Mouse (Mus musculus) spleen, postnatal 36 days (tissue): ENCODE results near the gene Cyfip1.
A peak's percentile ranks its signal among the peaks of the same experiment; 100 is the strongest.

Experiments used
- DNase-seq, 2 experiments: peaks; one replicate each; pipeline ENCODE4 v3.0.0; 2022; ENCODE audit warnings: low spot score in 2 of 2, mixed read lengths in 1 of 2

Cyfip1 gene

DNA sequence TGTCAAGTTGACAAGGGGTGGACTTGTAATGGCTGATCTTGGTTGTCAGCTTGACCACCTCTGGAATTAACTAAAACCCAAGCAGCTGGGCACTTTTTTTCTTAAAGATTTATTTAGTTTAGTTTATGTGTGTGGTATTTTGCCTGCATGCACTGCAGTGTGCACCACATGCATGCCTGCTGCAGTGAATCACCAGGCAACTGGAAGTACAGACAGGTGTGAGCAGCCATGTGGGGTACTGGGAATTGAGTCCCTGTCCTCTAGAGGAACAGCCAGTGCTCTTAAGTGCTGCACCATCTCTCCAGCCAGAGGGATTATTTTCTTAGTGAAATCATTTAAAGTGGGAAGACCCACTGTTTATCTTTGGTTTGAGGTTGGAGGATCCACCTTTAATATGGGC is 23.5 kb downstream of the Cyfip1 start:
- DNase-seq = no peak

DNA sequence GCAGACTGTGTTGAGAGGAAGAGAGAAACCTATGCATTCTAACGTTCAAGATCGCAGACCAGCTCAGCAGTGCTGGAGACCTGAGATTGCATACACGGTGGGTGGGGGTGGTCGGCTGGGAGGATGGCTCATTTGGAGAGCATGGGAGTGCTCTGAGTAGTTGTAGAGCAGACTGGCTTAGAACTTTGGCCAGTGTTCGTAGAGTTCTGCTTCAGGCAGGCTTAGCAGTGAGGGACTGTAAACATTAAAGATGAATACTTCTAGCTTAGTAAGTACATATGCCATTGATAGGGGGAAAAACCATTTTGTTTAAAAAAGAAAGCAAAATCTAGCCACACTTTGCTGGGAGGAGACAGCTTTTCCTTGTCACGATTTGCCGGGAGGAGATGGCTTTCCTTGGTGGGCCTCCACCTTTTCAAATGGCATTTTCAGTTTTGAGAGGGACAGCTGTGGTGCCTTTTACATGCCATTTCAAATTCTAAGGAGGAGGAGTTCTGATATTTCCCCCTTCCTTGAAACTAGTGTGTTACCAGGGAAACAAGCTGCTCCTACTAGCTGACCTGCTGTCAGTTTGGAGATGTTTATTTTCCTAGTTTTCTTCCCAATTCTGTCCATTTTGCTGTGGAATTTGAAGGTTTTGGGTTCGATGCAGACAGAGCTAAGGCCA is 24.3 kb downstream of the Cyfip1 start:
- no peak for DNase-seq

DNA sequence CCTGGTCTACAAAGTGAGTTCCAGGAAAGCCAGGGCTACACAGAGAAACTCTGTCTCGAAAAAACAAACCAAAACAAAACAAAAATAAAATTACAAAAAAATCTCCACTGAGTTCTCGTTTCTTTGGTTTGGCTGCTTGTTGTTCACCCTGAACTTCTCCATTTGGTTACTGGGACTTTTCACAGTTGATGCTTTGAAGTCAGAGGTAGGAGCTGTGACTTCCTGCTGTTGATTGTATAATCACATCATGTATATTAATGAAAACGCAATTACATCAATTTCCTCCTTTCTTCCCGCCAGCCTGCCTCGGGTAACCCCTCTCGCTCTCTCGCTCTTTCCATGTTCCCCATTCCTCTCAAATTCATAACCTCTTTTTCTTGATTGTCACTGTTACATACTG is 26.7 kb downstream of the Cyfip1 start:
- peak in 1 of 2 experiments; percentile 39 for DNase-seq

DNA sequence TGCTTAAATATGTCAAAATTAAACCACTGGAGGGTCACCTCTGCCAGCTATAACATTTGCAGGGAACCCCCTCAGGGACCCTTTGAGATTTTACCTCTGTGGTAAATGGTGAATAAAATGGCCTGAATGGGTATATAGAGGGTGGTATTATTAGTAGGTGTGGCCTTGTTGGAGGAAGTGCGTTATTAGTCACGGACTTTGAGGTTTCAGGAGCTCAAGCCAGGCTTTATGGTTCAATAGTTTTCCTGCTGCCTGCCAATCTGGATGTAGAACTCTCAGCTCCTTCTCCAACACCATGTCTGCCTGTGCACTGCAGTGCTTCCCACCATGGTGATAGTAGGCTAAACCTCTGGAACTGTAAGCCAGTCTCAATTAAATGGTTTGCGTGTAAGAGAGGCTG is 27.7 kb downstream of the Cyfip1 start:
- no peak for DNase-seq

DNA sequence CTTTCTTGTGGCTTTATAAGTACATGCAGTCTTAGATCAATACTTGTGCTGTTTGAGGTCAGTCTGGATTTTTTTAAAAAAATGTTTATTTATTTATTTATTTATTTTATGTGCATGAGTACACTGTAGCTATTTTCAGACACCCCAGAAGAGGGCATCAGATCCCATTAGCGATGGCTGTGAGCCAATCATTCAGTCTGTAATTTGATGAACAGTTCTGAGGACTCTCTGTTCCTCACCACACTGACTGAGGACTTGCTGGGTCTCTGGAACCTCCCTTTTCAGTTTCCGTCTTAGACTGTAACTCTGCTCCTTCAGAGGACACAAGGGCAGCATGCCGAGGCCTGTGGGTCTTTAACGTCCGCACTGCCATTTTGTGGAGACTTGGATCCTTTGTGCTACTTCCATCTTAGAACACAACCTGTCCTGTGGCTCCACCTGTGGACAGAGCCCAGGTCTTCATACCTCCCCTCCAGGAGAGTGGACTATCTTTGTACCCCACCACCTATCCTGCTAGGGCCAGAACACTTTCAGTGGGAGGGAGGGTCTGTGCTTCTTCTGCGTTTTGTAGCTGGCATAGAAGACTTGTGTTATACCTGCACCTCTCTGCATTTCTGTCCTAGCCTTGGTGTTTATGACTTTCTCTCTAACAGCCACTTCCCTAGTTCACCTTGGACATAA is 28.9 kb downstream of the Cyfip1 start:
- no peak for DNase-seq

DNA sequence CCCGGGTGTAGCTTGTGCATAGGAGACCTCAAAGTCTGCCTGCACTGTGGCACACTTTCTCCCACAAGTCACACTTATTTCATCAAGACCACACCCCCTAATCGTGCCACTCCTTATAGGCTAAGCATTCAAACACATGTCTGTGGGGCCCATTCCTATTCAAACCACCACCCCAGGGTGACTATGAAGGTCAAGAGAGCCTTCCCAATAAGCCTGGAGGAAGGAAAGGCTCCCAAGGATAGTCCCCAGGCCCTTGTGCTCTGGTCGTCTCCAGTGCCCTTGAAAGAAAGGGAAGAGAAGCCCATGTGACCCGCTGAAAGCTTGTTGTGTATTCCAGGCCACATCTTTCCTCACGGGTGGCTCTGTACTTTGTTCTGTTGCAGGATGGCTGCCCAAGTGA is 29.9 kb downstream of the Cyfip1 start:
- no peak for DNase-seq

DNA sequence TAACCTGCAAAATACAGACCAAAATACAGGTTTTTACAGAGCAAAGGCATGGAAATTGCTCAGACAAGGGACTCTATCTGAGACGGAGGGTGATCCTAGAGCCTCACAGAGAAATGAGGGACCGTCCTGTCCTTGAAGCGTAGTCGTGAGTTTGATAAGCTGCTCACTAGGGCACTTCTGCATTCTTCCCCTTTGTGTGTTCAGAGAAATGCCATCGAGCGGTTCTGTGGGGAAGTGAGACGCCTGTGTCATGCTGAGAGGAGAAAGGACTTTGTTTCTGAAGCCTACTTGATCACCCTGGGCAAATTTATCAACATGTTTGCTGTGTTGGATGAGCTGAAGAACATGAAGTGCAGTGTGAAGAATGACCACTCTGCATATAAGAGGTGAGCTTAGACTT is 33.2 kb downstream of the Cyfip1 start:
- no peak for DNase-seq

DNA sequence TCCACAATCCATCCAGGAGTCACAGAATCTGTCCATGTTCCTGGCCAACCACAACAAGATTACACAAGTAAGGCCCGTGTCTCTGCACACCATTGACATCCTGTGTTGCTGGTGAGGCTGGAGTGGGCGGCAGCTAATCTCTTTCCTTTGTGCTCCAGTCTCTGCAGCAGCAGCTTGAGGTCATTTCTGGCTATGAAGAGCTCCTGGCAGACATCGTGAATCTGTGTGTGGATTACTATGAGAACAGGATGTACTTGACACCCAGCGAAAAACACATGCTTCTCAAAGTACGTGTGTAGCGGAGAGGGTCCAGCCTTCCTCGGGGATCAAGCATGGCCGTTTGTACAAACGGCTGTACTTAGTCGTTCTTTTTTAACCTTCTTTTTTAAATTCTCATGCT is 36.2 kb downstream of the Cyfip1 start:
- no peak for DNase-seq

DNA sequence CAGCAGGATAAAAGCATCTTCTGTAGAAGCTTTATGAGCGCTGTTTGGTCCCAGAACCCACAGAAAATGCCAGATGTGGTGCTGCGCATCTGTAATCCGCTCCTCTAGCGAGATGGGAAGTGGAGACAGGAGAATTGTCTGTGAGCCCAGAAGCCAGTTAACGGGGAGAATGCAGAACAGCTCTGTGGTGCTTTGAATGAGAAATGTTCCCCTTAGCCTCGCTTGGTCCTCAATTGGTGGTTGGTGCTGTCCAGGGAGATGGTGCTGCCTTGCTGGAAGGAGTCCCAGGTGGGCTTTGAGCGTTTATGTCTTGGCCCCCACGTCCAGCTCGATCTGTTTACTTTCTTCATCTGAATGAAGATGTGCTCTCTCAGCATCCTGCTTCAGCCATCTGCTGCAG is 39.3 kb downstream of the Cyfip1 start:
- no peak for DNase-seq

DNA sequence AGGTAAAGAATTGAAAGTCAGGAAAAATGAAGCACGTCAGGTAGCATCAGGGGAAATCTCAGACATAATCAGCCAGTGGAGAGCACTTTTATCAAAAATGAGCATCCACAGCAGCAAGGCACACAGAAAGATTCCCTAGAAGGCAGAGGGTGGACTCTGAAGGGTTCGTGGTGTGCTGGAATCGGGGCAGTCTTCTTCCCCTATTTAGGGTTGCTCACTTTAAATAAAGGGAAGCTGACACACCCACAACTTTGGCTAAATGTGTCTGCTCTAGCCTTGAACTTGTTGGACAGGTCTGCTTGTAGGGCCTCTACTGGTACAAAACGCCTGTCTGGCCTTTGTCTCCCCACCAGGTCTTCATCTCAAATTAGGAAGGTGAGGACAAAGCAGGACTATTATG is 47.1 kb downstream of the Cyfip1 start:
- no peak for DNase-seq

DNA sequence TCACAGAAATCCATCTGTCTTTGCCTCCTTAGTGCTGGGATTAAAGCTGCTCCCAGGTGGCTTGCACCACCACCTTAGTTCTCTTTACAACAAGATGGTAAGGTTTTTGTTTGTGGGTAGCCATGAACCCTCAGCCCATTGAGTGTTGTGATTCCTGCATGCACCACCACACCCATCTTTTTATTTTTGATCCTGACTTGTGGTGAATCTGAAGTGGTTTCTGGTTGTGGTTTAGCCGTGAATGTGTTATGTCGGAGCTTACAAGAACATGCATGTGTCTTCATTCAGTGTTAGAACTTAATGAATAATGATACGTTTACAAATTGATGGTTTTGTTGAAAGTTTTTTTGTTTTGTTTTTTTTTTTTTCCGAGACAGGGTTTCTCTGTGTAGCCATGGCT is 48.5 kb downstream of the Cyfip1 start:
- DNase-seq = no peak

DNA sequence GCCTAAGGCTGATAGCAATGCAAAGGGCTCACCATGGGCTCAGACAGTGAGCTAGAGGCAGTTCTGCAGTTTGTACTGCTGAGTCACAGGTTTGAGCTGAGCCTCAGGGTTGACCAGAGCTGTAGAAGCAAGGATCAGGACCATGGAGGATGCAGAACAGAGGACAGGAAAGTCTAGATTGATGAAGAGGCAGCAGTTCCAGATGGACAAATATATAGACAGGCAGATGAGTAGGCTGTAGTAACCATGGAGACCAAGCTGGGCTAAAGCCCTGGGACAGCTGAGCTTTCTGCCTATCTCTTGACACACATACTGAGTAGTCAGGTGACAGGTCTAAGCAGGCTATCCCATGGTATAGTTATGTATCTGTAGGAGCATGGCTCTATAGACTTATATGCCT is 49.2 kb downstream of the Cyfip1 start:
- DNase-seq = no peak

DNA sequence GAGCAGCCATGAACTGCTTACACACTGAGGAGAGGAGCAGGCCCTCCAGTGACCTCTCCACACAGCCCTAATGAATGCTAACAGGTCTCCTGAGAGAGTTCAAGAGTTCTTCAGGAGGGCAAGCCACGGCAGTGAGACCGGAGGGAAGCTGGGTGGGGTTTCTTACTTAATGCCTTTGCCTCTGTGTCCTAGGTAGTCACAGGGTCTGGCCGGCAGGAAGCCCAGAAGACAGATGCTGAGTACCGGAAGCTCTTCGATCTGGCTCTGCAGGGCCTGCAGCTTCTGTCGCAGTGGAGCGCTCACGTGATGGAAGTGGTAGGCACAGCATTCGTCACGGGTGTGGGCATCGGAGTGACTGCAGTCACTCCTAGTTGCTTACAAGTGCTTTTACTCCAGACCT is 50.3 kb downstream of the Cyfip1 start:
- DNase-seq = no peak

DNA sequence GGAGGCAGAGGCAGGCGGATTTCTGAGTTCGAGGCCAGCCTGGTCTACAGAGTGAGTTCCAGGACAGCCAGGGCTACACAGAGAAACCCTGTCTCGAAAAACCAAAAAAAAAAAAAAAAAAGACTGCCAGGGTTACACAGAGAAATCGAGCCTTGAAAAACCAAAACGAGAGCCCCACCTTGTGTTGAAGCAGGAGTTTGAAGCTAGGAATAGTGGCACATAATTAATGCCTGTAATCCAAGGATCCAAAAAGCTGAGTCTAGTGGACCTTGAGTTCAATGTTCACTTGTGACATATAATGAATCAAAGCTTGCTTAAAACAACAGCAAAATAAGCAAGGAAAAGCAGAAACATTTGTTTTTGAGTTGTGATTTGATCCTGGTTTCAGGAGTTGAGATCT is 62.2 kb downstream of the Cyfip1 start:
- no peak for DNase-seq

DNA sequence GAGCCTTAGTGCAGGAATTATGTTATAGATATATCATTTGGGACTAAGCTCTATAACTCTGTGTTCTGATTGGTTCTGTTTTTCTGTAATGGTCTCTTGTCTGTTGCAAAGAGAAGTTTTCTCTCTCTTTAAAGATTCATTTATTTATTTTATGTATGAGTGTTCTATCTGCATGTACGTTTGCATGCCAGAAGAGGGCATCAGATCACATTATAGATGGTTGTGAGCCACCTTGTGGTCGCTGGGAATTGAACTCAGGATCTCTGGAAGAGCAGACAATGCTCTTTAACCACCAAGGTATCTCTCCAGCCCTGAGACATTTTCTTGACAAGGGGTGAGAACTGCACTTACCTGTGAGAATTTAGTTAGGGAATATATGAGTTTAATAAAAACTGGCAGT is 63.9 kb downstream of the Cyfip1 start:
- no peak for DNase-seq

DNA sequence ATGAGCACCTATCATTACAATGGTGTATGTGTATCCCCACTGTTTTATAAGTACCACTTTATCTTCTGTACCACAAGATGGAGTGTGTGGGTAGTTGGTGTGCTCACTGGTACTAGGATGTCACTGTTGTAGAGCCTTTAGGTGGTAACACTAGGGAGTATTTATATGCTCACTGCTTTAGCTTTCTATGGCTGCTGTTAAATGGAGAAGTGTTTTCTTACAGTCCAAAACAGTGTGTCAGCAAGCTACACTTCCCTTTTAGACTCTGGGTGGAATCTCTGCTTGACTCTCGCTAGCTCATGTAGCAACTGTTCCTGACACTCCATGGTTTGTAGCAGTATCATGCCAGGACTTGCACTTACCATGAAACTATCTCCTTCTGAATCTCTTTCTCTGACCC is 68.0 kb downstream of the Cyfip1 start:
- no peak for DNase-seq

DNA sequence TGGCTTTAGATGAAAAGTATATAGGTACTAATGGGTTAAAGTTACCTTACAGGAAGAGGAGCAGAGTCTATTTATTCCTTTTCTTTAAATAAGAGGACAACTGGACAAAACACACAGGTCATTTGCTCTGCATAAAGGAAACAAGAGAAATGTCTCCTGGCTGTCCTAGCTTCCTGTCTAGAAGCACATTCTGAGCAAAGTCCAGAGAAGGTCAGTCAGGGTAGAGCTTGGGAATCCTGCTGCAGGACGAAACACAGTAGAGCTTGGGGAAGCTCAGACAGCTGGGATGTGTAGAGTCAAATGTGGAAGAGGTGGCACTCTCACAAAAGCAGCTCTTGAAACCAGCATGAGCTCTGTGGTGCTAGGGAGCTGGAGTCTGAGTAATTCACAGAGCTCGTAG is 68.8 kb downstream of the Cyfip1 start:
- no peak for DNase-seq

DNA sequence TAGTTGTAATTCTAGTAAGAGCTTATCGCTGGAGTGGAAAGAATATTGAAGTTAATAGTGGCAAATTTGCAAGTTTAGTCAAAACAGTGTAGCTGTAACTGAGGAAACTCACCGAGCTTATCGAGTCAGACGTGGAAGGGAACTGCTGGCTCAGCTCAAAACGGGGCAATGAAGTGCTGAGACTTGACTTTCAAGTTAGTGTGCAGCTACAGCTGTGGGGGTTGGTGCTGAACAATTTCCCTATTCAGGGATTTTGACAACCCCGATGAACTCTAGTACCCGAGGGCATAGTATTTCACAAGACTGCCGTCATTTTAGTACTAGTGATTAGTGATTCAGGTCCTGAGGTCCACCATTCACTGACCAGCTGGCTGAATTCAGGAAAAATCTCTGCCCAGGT is 69.8 kb downstream of the Cyfip1 start:
- DNase-seq = peak; percentile 2 to 29

DNA sequence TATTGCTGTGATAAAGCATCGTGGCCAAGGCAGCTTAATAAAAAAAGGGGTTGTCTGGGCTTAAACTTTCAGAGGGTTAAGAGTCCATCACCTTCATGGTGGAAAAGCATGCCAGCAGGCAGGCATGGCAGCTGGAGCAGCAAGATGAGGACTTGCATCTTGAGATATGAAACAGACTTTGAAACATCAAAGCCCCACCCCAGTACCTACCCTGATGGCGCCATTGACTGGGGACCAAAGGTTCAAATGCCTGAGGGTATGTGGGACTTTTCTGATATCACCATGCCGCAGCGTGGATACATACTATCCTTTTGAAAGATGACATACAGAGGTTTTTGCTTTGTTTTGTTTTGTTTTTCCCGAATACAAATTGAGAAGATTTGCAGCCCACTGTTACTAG is 70.6 kb downstream of the Cyfip1 start:
- DNase-seq = no peak

DNA sequence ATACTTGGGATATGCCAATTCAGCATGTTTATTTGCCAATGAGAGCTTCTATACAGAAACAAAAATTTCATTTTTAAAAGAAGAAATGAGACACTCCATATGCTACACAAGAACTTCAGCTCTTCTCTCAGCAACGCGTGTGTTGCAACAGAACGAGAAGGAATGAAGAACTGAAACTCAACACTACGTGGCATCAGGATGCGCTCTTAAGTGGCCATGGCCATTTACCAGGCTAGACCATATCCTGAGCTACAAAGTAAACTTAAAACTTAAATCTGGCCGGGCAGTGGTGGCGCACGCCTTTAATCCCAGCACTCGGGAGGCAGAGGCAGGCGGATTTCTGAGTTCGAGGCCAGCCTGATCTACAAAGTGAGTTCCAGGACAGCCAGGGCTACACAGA is 76.8 kb downstream of the Cyfip1 start:
- peak in 1 of 2 experiments; percentile 10 for DNase-seq

DNA sequence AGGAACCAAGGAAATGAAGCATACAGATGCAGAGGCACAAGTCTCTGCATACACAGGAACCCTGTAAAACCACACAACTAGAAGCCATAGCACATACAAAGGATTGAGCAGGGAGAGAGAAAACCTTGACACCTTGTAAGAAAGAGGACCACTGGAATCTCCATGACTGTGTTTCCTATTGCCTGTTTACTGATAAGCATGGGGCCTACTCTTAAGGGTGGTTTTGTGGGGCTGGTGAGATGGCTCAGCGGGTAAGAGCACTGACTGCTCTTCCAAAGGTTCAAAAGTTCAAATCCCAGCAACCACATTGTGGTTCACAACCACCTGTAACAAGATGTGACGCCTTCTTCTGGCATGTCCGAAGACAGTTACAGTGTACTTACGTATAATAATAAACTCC is 85.7 kb downstream of the Cyfip1 start:
- DNase-seq = no peak

DNA sequence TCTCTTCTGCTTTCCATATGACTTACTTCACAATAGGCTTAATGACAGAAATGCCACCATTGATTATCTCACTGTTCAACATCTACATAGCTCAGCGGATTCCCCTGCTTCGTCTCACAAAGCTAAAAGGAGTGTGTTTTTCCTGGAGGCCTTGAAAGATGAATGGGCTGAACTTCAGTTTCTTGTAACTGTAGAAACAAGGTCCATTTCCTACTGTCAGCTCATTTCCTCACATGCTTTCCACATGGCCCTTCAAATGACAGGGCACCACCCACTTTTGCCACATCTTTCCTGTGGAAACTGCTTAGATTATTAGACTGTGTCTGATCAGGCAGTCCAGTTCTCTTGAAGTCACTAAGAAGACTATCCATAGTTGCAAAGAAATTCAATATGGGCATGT is 87.1 kb downstream of the Cyfip1 start:
- no peak for DNase-seq

DNA sequence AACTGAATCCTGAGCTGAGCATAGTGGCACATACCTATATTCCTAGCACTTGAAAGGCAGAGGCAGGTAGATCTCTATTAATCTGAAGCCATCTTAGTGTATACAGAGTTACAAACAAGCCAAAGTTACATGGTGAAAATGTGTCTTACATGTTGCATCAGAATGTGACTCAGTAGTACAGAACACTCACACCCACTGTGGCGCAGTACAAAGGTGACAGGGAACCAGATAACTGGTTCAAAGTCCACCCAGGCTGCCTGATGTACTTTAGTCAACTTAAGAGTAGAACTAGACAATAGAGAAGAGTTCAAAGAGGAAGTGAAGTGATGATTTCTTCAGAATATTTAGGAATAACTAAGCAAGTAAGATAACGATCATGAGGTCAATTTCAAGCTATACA is 93.5 kb downstream of the Cyfip1 start:
- no peak for DNase-seq

DNA sequence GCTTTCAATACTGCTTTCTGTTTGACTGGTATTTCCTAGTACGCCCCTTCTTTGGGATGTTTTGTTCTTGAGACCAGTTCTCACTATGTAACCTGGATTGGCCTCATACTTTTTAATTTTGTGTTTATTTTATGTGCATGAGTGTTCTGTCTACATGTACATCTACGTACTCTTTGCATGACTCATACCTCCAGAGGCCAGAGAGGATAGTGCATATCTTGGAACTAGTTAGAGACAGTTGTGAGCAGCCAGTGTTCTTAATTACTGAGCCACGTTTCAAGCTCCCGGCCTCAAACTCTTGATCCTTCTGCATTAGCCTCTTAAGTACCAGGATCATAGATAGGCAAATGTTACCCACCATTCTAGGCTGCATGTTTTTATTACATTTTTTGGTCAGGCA is 96.8 kb downstream of the Cyfip1 start:
- no peak for DNase-seq
